Mouse (Mus musculus) ES-Bruce4 (cell line): ENCODE data around the gene Kif26a.

Experiments used
- CTCF ChIP-seq: IDR thresholded peaks from one replicate; pipeline ENCODE4 v1.8.1; 2011; ENCODE audit warnings: low read depth, low read length
- POLR2A ChIP-seq: IDR thresholded peaks from one replicate; pipeline ENCODE4 v1.8.1; 2011; ENCODE audit warnings: low read length; ENCODE audit not compliant: insufficient read depth

DNA sequence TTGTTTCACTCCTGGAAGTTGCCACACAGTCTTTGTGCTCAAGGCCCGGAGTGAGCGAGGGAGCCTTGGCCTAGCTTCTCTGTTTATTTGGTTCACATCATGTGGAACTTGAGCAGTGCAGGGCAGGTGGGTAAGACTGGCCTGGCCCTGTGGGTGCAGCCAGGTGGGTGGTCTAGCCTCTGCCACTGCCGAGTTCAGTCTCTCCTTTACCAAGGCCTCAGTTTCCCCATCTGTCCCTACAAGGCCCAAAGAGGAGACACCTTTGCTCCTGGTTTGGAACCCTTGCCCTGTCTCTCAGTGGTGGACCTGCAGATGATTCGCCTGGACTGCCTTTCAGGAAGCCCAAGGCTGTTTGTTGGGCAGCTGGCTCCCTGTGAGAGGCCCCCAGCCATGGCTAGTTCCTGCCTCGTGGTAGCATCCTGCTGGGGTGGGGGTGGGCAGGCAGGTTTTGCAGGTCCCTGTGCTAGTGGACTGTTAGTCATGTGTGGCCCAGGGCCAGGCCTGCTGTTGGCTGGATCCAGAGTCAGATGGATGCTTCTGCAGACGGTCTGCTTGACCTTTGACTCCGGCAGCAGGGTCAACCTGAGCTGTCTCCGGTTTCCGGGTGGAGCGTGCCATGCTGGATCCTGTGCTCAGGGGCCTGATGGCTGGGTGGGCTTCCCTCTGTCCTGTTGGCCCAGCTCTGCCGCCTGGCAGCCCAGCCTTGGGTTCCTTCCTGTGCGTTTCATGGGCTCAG lies 5.4 kb downstream of the Kif26a start:
- no peak for TF ChIP-seq CTCF
- TF ChIP-seq POLR2A: no peak
